Mouse (Mus musculus): Measurements from ENCODE around the gene Grik3. TPM values are rescaled to one million over a fixed set of nuclear protein-coding genes. Genes with fewer than 3 reads are reported as not detected.

Grik3 gene
- polyA plus RNA-seq, 1 experiment from 2014 or later, result 0.23 TPM

- no peak overlapping the region for H3K4me2 ChIP-seq
- 38% methylated on average over 12 of the region's 12 CpGs for WGBS
- H3K27me3 ChIP-seq (replicated peaks), result peaks cover 76% of the 10 kb centered on the region
- H3K9ac ChIP-seq, result no peak overlapping the region
- H3K36me3 ChIP-seq, result no peaks in the 10 kb centered on the region
- H3K4me1 ChIP-seq (replicated peaks), result no peaks in the 10 kb centered on the region
- ATAC-seq (ENCODE audit: insufficient number of reproducible peaks, low FRiP score), result no peak
- H3K9me3 ChIP-seq (replicated peaks), result no peaks in the 10 kb centered on the region
- no peak overlapping the region for H3K27ac ChIP-seq (ENCODE audit: poor library complexity, severe bottlenecking)
- no peak overlapping the region for H3K4me3 ChIP-seq
Observed at GRCm38 (mm10) chr4:125478071-125478470, 12.4 kb upstream of the Grik3 start.

DNA sequence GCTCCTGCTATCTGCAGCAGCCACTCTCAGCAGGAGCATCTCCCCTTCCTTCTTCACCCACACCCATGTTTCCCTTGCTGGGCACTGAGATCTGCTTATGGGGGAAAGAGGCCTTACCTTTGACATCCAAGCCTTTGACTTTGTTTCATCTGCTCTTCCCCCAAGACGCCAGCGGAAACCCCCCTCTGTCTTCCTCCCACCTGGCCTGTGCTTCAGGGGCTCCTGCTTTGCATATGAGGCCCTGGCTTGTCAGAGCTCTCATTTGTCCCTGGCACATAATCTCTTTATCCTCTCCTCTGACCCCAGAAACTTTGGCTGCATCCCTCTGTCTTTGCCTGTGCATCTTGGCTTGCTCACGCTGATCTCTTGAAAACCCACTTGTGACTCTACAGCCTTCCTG, 9.2 kb upstream of the Grik3 start:
- H3K36me3 ChIP-seq, result no peaks in the 10 kb centered on the region
- H3K4me2 ChIP-seq, result no peak overlapping the region
- peaks cover 93% of the 10 kb centered on the region for H3K27me3 ChIP-seq (replicated peaks)
- H3K27ac ChIP-seq (ENCODE audit: poor library complexity, severe bottlenecking), result no peak overlapping the region
- no peak overlapping the region for H3K9ac ChIP-seq
- 22% methylated on average over 3 of the region's 3 CpGs for WGBS
- H3K9me3 ChIP-seq (replicated peaks), result no peaks in the 10 kb centered on the region
- ATAC-seq (ENCODE audit: insufficient number of reproducible peaks, low FRiP score), result no peak
- H3K4me1 ChIP-seq (replicated peaks), result no peaks in the 10 kb centered on the region
- no peak overlapping the region for H3K4me3 ChIP-seq

DNA sequence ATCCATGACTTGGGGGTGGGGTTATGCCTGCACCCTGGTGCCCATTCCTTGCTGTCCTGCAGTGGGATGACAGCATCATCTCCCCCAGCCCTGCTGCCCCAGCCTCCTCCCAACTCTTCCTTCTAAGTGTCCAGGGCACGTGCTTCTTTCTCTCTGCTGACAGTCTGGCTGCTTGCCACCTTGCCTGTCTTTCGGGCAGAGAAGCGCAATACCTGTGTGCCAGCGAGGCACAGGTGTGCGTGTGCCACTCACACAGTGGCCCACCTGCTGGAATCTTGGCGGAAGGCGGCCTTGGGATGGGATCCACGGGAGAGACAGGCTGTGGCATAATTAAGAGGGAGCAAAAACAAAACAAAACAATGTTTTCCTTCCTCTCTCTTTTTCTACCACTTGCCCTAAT, 6.4 kb upstream of the Grik3 start:
- H3K27me3 ChIP-seq (replicated peaks), result peaks cover 96% of the 10 kb centered on the region
- no peak overlapping the region for H3K27ac ChIP-seq (ENCODE audit: poor library complexity, severe bottlenecking)
- no peaks in the 10 kb centered on the region for H3K9me3 ChIP-seq (replicated peaks)
- no peak overlapping the region for H3K9ac ChIP-seq
- H3K4me3 ChIP-seq, result no peak overlapping the region
- no peaks in the 10 kb centered on the region for H3K36me3 ChIP-seq
- no peak overlapping the region for H3K4me2 ChIP-seq
- 25% methylated on average over 8 of the region's 8 CpGs for WGBS
- H3K4me1 ChIP-seq (replicated peaks), result no peaks in the 10 kb centered on the region
- ATAC-seq (ENCODE audit: insufficient number of reproducible peaks, low FRiP score), result no peak

DNA sequence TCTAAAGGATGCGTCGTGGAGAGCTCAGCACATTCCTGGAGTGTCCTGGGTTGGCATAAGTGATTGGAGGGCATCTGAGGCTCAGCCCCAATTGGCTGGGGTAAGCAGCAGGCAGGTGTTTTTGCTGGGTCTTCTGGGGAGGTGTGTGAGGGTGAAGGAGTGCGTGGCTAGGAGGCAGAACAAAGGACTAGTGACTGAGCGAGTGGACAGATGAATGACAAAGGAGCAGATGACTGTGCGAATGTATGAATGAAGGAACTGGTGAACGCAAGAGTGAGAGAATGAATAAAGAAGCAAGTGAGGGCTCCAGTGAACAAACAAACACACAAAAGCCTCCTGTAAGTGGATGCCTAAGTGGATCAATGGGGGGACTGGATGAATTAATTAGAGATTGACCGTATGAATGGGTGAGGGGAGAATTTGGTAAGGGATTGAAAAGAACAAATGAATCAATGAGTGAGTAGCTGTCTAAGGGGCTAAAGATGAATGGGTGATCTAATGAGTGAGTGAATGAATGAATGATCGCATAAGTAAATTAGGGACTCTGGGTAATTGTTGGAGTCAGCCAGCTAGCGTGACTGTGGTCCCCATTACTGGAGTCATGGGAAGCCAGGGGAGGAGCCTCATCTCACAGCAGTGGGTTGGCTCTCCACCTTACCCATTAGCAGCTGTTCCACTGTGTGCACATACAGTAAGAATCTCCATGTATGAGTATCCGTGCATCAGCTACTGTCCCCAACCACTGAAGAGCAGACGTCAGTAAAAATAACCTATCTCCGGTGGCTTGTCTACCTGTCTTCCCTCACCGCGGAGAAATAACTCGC, 4.9 kb upstream of the Grik3 start:
- Histone ChIP-seq H3K4me1 (replicated peaks) (peaks cover 10% of the 10 kb centered on the region), H3K27me3 (replicated peaks) (peaks cover 99% of the 10 kb centered on the region), H3K4me3 (no peak overlapping the region), H3K27ac (ENCODE audit: poor library complexity, severe bottlenecking) (no peak overlapping the region), H3K4me2 (no peak overlapping the region), H3K9ac (no peak overlapping the region), H3K9me3 (replicated peaks) (no peaks in the 10 kb centered on the region), H3K36me3 (no peaks in the 10 kb centered on the region)
- 39% methylated on average over 15 of the region's 15 CpGs for WGBS
- no peak for ATAC-seq (ENCODE audit: insufficient number of reproducible peaks, low FRiP score)

DNA sequence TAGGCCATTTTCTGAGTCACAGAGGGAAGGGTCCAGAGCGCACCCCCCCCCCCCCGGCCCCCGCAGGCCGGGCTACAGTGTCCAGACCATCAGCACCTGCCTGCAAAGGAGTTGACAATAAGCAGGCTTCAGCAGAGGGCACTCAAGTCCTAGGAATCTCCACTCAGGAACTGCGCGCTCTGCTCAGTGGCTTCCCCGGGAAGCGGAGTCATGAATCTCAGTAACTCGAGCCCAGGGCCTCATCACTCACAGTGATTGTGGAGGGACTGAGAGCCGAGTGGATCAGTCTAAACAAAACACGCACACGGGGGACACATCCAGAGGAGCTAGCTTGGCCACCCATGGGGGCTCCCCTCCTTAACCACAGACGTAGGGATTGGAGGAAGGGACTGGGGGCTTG, 3.9 kb upstream of the Grik3 start:
- Histone ChIP-seq H3K36me3 (no peaks in the 10 kb centered on the region), H3K27ac (ENCODE audit: poor library complexity, severe bottlenecking) (no peak overlapping the region), H3K4me1 (replicated peaks) (peaks cover 20% of the 10 kb centered on the region), H3K9me3 (replicated peaks) (no peaks in the 10 kb centered on the region), H3K4me3 (no peak overlapping the region), H3K27me3 (replicated peaks) (peaks cover 99% of the 10 kb centered on the region), H3K4me2 (no peak overlapping the region), H3K9ac (no peak overlapping the region)
- ATAC-seq (ENCODE audit: insufficient number of reproducible peaks, low FRiP score), result no peak
- under 1% methylated on average over 13 of the region's 13 CpGs for WGBS

GRCm38 (mm10) chr4:125487031-125487430, 3.5 kb upstream of the Grik3 start:
- Histone ChIP-seq H3K36me3 (no peaks in the 10 kb centered on the region), H3K4me1 (replicated peaks) (peaks cover 23% of the 10 kb centered on the region), H3K9ac (no peak overlapping the region), H3K4me3 (no peak overlapping the region), H3K27ac (ENCODE audit: poor library complexity, severe bottlenecking) (no peak overlapping the region), H3K27me3 (replicated peaks) (peaks cover 99% of the 10 kb centered on the region), H3K9me3 (replicated peaks) (no peaks in the 10 kb centered on the region), H3K4me2 (no peak overlapping the region)
- ATAC-seq (ENCODE audit: insufficient number of reproducible peaks, low FRiP score), result no peak
- 4% methylated on average over 7 of the region's 7 CpGs for WGBS

DNA sequence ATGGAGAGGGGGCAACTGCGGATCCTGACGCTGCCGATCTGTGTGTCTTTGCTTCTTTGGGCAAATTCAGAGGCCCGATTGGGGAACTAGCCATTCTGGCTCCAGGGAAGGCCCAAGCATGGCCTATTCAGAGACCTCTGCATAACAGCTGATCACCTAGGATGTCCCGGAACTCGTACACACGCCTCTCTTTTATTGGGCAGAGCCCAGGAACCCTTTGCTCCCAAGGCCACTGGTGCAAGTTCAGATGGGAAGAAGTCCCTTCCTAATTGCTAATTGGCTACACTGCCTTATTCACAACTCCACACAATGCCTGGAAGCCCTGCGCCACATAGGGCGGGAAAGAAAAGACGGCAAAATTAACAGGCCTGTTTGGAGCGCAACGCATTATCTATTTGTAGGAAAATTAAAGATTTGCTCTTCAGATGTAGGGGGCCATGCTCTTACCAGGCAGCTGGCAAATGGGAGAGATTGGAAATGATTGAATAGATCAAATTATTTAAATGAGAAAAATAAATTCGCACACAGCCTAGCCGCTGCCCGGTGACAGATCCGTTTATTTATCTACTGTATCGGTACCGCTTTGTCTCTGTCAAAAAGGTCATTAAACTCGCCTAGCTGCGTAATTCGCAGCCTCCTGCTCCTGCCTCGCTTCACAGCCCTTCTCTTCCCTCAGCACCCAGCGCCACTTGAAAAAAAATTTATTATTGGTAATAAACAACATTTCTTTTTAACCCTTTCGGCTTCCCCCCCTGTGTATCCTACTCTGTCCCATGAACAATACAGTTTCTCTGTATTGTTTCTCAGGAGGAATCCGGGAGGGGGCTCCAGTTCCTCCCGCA, 1.5 kb upstream of the Grik3 start:
- Histone ChIP-seq H3K9me3 (replicated peaks) (no peaks in the 10 kb centered on the region), H3K9ac (no peak overlapping the region), H3K36me3 (no peaks in the 10 kb centered on the region), H3K27me3 (replicated peaks) (peaks cover 100% of the 10 kb centered on the region), H3K4me2 (no peak overlapping the region), H3K4me1 (replicated peaks) (peaks cover 23% of the 10 kb centered on the region), H3K4me3 (peak overlapping the region; percentile 50; the same call in 1 of the 2 replicates), H3K27ac (ENCODE audit: poor library complexity, severe bottlenecking) (no peak overlapping the region)
- 3% methylated on average over 26 of the region's 26 CpGs for WGBS
- ATAC-seq (ENCODE audit: insufficient number of reproducible peaks, low FRiP score), result no peak

DNA sequence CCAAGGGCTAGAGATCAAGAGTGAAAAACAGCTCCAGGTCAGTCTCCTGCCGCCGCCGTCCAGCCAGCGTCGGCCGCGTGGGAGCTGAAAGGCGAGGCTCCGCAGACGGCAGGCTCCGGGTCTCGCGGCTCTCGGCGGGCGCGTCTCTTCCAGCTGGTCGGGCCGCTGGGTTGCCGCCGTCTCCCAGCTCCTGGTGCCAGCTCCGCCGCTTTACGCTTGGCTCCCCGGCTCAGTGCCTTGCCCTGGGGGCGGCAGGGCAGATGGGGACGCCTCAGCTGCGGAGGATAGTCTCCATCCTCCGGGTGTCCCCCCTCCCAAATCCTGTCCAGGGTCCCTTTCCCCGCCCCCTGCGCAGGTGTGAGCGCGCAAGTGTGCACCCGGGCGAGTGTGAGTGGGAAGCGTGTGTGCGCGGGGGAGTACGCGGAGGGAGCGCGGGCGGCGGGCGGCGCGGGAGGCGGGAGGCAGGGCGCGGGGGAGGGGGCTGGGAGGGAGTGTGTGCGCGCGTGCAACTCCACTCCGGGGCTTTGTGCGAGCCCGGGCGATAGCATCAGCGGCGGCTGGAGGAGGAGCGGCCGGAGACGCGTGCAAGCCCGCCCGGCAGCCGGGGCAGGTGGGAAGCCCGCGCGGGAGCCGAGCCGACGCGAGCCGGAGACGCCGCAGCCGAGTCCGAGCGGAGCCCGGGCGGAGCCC, 454 bp upstream of the Grik3 start:
- WGBS, result under 1% methylated on average over 50 of the region's 81 CpGs
- Histone ChIP-seq H3K36me3 (no peaks in the 10 kb centered on the region), H3K27me3 (replicated peaks) (peaks cover 100% of the 10 kb centered on the region), H3K9ac (0 out of 2 replicates have a peak overlapping the region, but pooled peaks have one; percentile 5), H3K9me3 (replicated peaks) (no peaks in the 10 kb centered on the region), H3K4me2 (peak overlapping the region; percentile 78), H3K4me1 (replicated peaks) (peaks cover 23% of the 10 kb centered on the region), H3K4me3 (peak overlapping the region; percentile 50), H3K27ac (ENCODE audit: poor library complexity, severe bottlenecking) (no peak overlapping the region)
- no peak for ATAC-seq (ENCODE audit: insufficient number of reproducible peaks, low FRiP score)

GRCm38 (mm10) chr4:125491505-125492121, 1.1 kb downstream of the Grik3 start:
- H3K4me2 ChIP-seq, result peak overlapping the region; percentile 78

GRCm38 (mm10) chr4:125492122-125492505, 1.6 kb downstream of the Grik3 start:
- Histone ChIP-seq H3K36me3 (no peaks in the 10 kb centered on the region), H3K27me3 (replicated peaks) (peaks cover 97% of the 10 kb centered on the region), H3K9ac (no peak overlapping the region), H3K9me3 (replicated peaks) (no peaks in the 10 kb centered on the region), H3K27ac (ENCODE audit: poor library complexity, severe bottlenecking) (no peak overlapping the region), H3K4me1 (replicated peaks) (peaks cover 23% of the 10 kb centered on the region), H3K4me3 (peak overlapping the region; percentile 50), H3K4me2 (peak overlapping the region; percentile 78; the same call in 1 of the 2 replicates)
- no peak for ATAC-seq (ENCODE audit: insufficient number of reproducible peaks, low FRiP score)
- 17% methylated on average over 9 of the region's 9 CpGs for whole genome bisulfite sequencing

More at GRCm38 (mm10) chr4:125491505-125492121, 1.1 kb downstream of the Grik3 start:
- H3K9me3 ChIP-seq (replicated peaks), result no peaks in the 10 kb centered on the region
- H3K27me3 ChIP-seq (replicated peaks), result peaks cover 97% of the 10 kb centered on the region
- no peak for ATAC-seq (ENCODE audit: insufficient number of reproducible peaks, low FRiP score)
- WGBS, result under 1% methylated on average over 42 of the region's 42 CpGs
- peak overlapping the region; percentile 50 for H3K4me3 ChIP-seq
- H3K4me1 ChIP-seq (replicated peaks), result peaks cover 23% of the 10 kb centered on the region
- no peaks in the 10 kb centered on the region for H3K36me3 ChIP-seq
- no peak overlapping the region for H3K9ac ChIP-seq
- no peak overlapping the region for H3K27ac ChIP-seq (ENCODE audit: poor library complexity, severe bottlenecking)

Measured in heart, embryonic 12.5 days (tissue).